Mouse (Mus musculus) intestine, postnatal 0 days (tissue): ENCODE data around the gene Tmbim1. TPM values are rescaled to one million over a fixed set of nuclear protein-coding genes. Genes with fewer than 3 reads are reported as not detected.
"Not testable (repeated sequence)": the region's sequence is repeated elsewhere in the genome, so short reads cannot be mapped to it uniquely, and the experiment has no call there.

Experiments
- ATAC-seq: fragments of 200-750 bp; cut with Nextera tagmentation; 2 replicates; pipeline ENCODE4 v1.8.0; 2017; ENCODE audit warnings: mild to moderate bottlenecking, moderate TSS enrichment, moderate library complexity
- H3K27ac ChIP-seq: fragments of 300-500 bp; sonication (generic); 2 replicates; pipeline ENCODE4 v1.5.1; 2014; ENCODE audit warnings: mild to moderate bottlenecking, low read depth, low read length, moderate library complexity
- H3K27me3 ChIP-seq: fragments of 300-500 bp; sonication (generic); replicated peaks from 2 replicates; pipeline ENCODE4 v1.6.1; 2014; ENCODE audit warnings: low read length, mixed read lengths; ENCODE audit not compliant: control insufficient read depth, insufficient read depth
- H3K36me3 ChIP-seq: fragments of 300-500 bp; sonication (generic); 2 replicates; pipeline ENCODE4 v1.6.1; 2014; ENCODE audit warnings: mild to moderate bottlenecking, moderate library complexity; ENCODE audit not compliant: control insufficient read depth, insufficient read depth
- H3K4me1 ChIP-seq: fragments of 300-500 bp; sonication (generic); replicated peaks from 2 replicates; pipeline ENCODE4 v1.6.1; 2014; ENCODE audit warnings: antibody characterized with exemption, low read length, mixed read lengths; ENCODE audit not compliant: control insufficient read depth, insufficient read depth
- H3K4me2 ChIP-seq: fragments of 300-500 bp; sonication (generic); replicated peaks from 2 replicates; pipeline ENCODE4 v1.6.1; 2014; ENCODE audit warnings: low read depth, mild to moderate bottlenecking, moderate library complexity
- H3K4me3 ChIP-seq: fragments of 300-500 bp; sonication (generic); 2 replicates; pipeline ENCODE4 v1.5.1; 2014; ENCODE audit warnings: low read depth, low read length
- H3K9ac ChIP-seq: fragments of 300-500 bp; sonication (generic); 2 replicates; pipeline ENCODE4 v1.6.1; 2014; ENCODE audit warnings: mild to moderate bottlenecking, low read depth, low read length
- H3K9me3 ChIP-seq: fragments of 300-500 bp; sonication (generic); 2 replicates; pipeline ENCODE4 v1.6.1; 2016; ENCODE audit warnings: mixed run types; ENCODE audit not compliant: control insufficient read depth
- CTCF ChIP-seq: sonication (generic); IDR thresholded peaks from 2 replicates; pipeline ENCODE4 v1.5.1; 2016; ENCODE audit warnings: low read depth, mild to moderate bottlenecking, control low read depth, antibody characterized with exemption, moderate library complexity
- WGBS: fragments of 180-500 bp; shearing (Covaris S2); extraction: QIAGEN DNeasy Blood & Tissue Kit; methylation state at CpG from one replicate; pipeline ENCODE4 v1.1.7; 2014; 5-methylcytosine and 5-hydroxymethylcytosine counted together
- polyA plus RNA-seq: library from polyadenylated mRNA; unstranded; fragments of >200 nt; fragmentation: Nextera tagmentation; extraction: Ambion mirVana; gene quantifications from 2 replicates; pipeline ENCODE4 v1.2.1, GENCODE M21; 2015

Gene Tmbim1
- polyA plus RNA-seq, 1 experiment from 2014 or later = 47.4 TPM

DNA sequence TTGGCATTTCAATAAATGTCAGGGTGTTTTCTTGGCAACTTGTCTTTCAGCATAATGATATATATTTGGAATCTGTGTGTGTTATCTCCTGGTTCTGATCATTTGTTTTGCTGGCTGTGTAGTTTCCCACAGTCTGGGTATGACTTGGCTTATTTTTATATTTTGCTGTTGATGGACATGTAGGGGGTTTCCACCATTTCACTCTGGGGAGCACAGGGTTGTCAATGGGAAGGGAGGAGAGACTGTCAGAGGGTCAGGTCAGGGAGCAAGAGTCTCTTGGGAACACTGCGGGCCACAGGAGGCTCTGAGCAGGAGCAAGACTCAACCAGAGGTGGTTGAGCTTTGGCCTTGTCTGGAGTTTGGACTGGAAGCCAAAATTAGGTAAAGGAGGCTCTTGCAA lies 36.9 kb upstream of the Tmbim1 start:
- no peak overlapping the region for H3K4me2 ChIP-seq
- H3K36me3 ChIP-seq = no peaks in the 10 kb centered on the region
- no peaks in the 10 kb centered on the region for H3K27me3 ChIP-seq
- H3K4me3 ChIP-seq = no peak overlapping the region
- ATAC-seq = no peak
- TF ChIP-seq CTCF = no peak
- H3K9ac ChIP-seq = no peak overlapping the region
- no peaks in the 10 kb centered on the region for H3K4me1 ChIP-seq
- H3K9me3 ChIP-seq = no peaks in the 10 kb centered on the region
- WGBS = 84% methylated on average over 1 of the region's 1 CpGs
- no peak overlapping the region for H3K27ac ChIP-seq

DNA sequence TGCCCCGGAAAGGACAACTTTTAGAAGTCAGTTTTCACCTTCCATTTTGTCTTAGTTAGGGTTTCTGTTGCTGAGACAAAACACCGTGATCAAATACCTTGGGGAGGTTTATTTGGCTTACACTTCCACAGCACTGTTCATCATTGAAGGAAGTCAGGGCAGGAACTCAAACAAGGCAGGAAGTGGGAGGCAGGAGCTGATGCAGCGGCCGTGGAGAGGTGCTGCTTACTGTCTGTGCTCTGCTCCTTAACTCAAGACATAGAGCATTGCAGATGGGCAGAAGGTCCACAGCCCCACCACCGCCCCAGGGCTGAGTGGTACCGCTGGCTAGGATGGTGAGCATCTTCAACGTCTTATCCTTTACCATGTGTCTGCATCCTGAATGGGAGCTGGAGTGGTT lies 36.5 kb upstream of the Tmbim1 start:
- Histone ChIP-seq H3K4me3 (no peak overlapping the region), H3K36me3 (no peaks in the 10 kb centered on the region), H3K9ac (no peak overlapping the region), H3K4me1 (no peaks in the 10 kb centered on the region), H3K27ac (no peak overlapping the region), H3K27me3 (no peaks in the 10 kb centered on the region), H3K4me2 (no peak overlapping the region), H3K9me3 (no peaks in the 10 kb centered on the region)
- 80% methylated on average over 7 of the region's 7 CpGs for WGBS
- no peak for ATAC-seq
- no peak for TF ChIP-seq CTCF

DNA sequence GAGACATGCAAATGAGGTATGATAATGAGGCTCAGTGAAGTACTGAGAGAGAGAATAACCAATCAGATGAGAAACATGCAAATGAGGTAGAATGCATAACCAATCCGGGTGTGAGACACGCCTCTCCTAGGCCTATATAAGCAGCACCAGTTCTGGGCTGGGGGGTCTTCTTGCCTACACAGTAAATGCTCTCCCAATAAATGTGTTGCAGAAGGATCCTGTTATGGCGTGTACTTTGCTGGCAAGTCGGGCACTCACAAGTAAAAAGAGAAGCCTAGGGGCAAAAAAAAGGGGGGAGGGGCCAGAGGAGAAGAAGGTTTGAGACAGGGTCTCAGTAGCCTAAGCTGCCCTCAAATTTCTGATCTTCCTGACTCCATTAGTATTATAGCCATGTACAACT lies 35.6 kb upstream of the Tmbim1 start:
- ATAC-seq, H3K27me3 ChIP-seq, H3K27ac ChIP-seq, H3K9me3 ChIP-seq, H3K36me3 ChIP-seq, H3K9ac ChIP-seq, H3K4me1 ChIP-seq, H3K4me3 ChIP-seq, H3K4me2 ChIP-seq: not testable (repeated sequence)
- 97% methylated on average over 4 of the region's 4 CpGs for WGBS

DNA sequence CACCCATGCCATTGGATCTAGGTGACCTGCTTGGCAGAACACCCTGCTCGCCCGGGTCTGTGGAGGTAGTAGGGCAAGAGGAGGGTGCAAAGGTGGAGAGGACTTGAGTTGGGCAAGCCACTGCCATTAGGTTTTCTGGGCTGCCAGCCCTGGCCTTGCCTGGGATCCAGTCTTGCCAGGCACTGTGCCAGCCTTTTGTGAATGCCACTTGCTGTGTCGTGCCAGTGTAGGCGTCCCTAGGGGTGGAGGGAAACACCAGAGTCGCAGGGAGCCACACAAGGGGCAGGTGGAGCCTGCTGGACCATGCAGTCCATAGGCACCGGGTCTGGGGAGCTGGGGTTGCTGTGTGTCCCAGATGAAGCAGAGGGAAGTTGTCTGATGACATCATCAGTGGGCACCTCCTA lies 34.9 kb upstream of the Tmbim1 start:
- Histone ChIP-seq H3K27me3 (no peaks in the 10 kb centered on the region), H3K4me3 (no peak overlapping the region), H3K36me3 (no peaks in the 10 kb centered on the region), H3K9ac (no peak overlapping the region), H3K27ac (no peak overlapping the region), H3K9me3 (no peaks in the 10 kb centered on the region), H3K4me1 (no peaks in the 10 kb centered on the region), H3K4me2 (no peak overlapping the region)
- 92% methylated on average over 6 of the region's 6 CpGs for WGBS
- ATAC-seq = no peak
- no peak for TF ChIP-seq CTCF

DNA sequence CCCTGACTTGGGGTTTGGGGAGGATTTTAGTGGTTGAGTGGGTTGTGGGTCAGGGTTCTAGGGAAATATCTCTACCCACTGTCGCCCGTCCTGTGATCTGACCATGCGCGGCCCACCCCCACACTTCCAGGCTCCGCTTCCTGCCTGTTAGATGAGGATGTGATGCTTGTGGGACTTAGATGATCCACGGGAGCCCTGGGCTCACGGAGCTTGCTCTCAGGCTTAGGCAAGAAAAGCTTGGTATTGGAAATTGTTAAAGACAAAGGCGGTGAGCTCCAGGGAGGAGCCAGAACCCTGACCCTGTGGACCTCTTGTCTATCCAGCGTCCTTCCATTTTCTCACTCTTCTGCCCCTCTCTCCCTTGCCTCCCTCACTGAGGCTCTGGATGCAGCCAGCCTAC lies 34.5 kb upstream of the Tmbim1 start:
- Histone ChIP-seq H3K36me3 (no peaks in the 10 kb centered on the region), H3K4me3 (no peak overlapping the region), H3K4me1 (no peaks in the 10 kb centered on the region), H3K27me3 (no peaks in the 10 kb centered on the region), H3K27ac (no peak overlapping the region), H3K9me3 (no peaks in the 10 kb centered on the region), H3K4me2 (no peak overlapping the region), H3K9ac (no peak overlapping the region)
- whole genome bisulfite sequencing = 94% methylated on average over 9 of the region's 9 CpGs
- no peak for TF ChIP-seq CTCF
- no peak for ATAC-seq

DNA sequence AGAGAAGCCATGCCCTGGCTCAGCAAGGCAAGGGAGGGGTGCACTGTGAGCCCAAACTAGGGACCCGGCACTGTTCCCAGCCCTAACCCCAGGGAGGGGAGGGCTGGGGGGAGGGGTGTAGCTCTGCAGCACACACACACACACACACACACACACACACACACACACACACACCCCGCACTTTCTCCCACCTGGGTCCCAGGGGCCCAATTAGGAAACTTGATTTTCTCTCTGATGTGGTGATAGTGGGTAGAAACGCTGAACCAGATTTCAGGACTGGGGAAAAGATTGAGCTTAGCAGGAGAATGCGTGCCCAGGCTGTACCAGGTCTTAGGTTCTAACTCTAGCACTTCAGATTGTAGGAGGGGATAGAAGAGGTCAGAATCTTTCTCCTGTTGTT lies 33.2 kb upstream of the Tmbim1 start:
- 76% methylated on average over 4 of the region's 4 CpGs for WGBS
- no peaks in the 10 kb centered on the region for H3K9me3 ChIP-seq

DNA sequence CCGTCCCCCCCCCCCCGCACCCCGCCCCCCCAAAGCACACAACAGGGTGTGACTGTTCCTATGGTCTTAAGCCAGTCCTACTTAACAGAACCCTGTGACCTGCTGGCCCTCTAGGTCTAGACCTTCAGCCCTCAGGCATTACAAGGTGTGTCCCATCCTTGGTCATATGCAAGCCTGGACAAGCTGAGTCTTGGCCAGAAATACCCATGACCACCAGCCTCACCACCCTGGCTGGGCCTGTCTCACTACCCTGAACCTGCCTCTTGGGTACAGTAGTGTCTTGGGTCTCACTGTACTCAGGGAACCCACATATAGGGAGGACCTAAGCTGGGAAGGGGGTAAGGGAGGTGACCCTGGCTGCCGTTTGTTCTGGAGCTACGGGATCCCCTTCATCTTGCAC lies 32.6 kb upstream of the Tmbim1 start:
- no peaks in the 10 kb centered on the region for H3K4me1 ChIP-seq
- H3K9ac ChIP-seq = no peak overlapping the region
- no peaks in the 10 kb centered on the region for H3K27me3 ChIP-seq
- H3K4me2 ChIP-seq = no peak overlapping the region
- no peak overlapping the region for H3K27ac ChIP-seq
- H3K9me3 ChIP-seq = no peaks in the 10 kb centered on the region
- no peak for ATAC-seq
- H3K36me3 ChIP-seq = no peaks in the 10 kb centered on the region
- no peak for TF ChIP-seq CTCF
- WGBS = 90% methylated on average over 5 of the region's 5 CpGs
- H3K4me3 ChIP-seq = no peak overlapping the region

More for the DNA sequence above, 33.2 kb upstream of the Tmbim1 start:
- Histone ChIP-seq H3K4me2 (no peak overlapping the region), H3K4me3 (no peak overlapping the region), H3K9ac (no peak overlapping the region), H3K27me3 (no peaks in the 10 kb centered on the region), H3K4me1 (no peaks in the 10 kb centered on the region), H3K36me3 (no peaks in the 10 kb centered on the region), H3K27ac (no peak overlapping the region)
- TF ChIP-seq CTCF = no peak
- ATAC-seq = no peak
